Mouse (Mus musculus): Measurements from ENCODE around the gene Rtn2. TPM values are rescaled to one million over a fixed set of nuclear protein-coding genes. Genes with fewer than 3 reads are reported as not detected.
A peak's percentile ranks its signal among the peaks of the same experiment; 100 is the strongest.

Rtn2 gene
- polyA plus RNA-seq, 1 experiment from 2014 or later, result 39.2 TPM

GRCm38 (mm10) chr7:19246855-19247254 lies 35.6 kb upstream of the Rtn2 start:
- H3K27me3 ChIP-seq, result no peaks in the 10 kb centered on the region
- no peaks in the 10 kb centered on the region for H3K4me1 ChIP-seq
- no peak overlapping the region for H3K4me2 ChIP-seq (replicated peaks)
- H3K36me3 ChIP-seq, result peaks cover 25% of the 10 kb centered on the region; the same call in 1 of the 2 replicates
- no peaks in the 10 kb centered on the region for H3K9me3 ChIP-seq (replicated peaks)
- WGBS, result 97% methylated on average over 1 of the region's 1 CpGs
- no peak overlapping the region for H3K4me3 ChIP-seq (replicated peaks)
- no peak overlapping the region for H3K9ac ChIP-seq
- ATAC-seq (ENCODE audit: insufficient number of reproducible peaks, low FRiP score, low TSS enrichment, low read depth), result no peak
- no peak overlapping the region for H3K27ac ChIP-seq (replicated peaks)

- no peak for ATAC-seq (ENCODE audit: insufficient number of reproducible peaks, low FRiP score, low TSS enrichment, low read depth)
Observed at GRCm38 (mm10) chr7:19247511-19247910, 34.9 kb upstream of the Rtn2 start.

GRCm38 (mm10) chr7:19252078-19252477 lies 30.3 kb upstream of the Rtn2 start:
- no peak overlapping the region for H3K27ac ChIP-seq (replicated peaks)
- no peak overlapping the region for H3K9ac ChIP-seq
- H3K27me3 ChIP-seq, result no peaks in the 10 kb centered on the region
- 80% methylated on average over 4 of the region's 4 CpGs for WGBS
- H3K4me3 ChIP-seq (replicated peaks), result no peak overlapping the region
- peaks cover 6% of the 10 kb centered on the region; the same call in 1 of the 2 replicates for H3K4me1 ChIP-seq
- H3K36me3 ChIP-seq, result peaks cover 22% of the 10 kb centered on the region
- ATAC-seq (ENCODE audit: insufficient number of reproducible peaks, low FRiP score, low TSS enrichment, low read depth), result no peak
- H3K9me3 ChIP-seq (replicated peaks), result no peaks in the 10 kb centered on the region
- no peak overlapping the region for H3K4me2 ChIP-seq (replicated peaks)

More at GRCm38 (mm10) chr7:19247511-19247910, 34.9 kb upstream of the Rtn2 start:
- Histone ChIP-seq H3K9me3 (replicated peaks) (no peaks in the 10 kb centered on the region), H3K27ac (replicated peaks) (no peak overlapping the region), H3K27me3 (no peaks in the 10 kb centered on the region), H3K4me3 (replicated peaks) (no peak overlapping the region), H3K9ac (no peak overlapping the region), H3K4me2 (replicated peaks) (no peak overlapping the region), H3K4me1 (no peaks in the 10 kb centered on the region), H3K36me3 (peaks cover 25% of the 10 kb centered on the region; the same call in 1 of the 2 replicates)
- 96% methylated on average over 2 of the region's 2 CpGs for WGBS

GRCm38 (mm10) chr7:19253437-19253836 lies 29.0 kb upstream of the Rtn2 start:
- Histone ChIP-seq H3K9me3 (replicated peaks) (no peaks in the 10 kb centered on the region), H3K4me1 (peaks cover 12% of the 10 kb centered on the region; the same call in 1 of the 2 replicates), H3K36me3 (peaks cover 28% of the 10 kb centered on the region), H3K9ac (no peak overlapping the region), H3K27me3 (no peaks in the 10 kb centered on the region), H3K4me3 (replicated peaks) (no peak overlapping the region), H3K27ac (replicated peaks) (no peak overlapping the region), H3K4me2 (replicated peaks) (no peak overlapping the region)
- WGBS, result 61% methylated on average over 5 of the region's 5 CpGs
- no peak for ATAC-seq (ENCODE audit: insufficient number of reproducible peaks, low FRiP score, low TSS enrichment, low read depth)

GRCm38 (mm10) chr7:19255395-19255794 lies 27.0 kb upstream of the Rtn2 start:
- H3K27me3 ChIP-seq, result no peaks in the 10 kb centered on the region
- H3K36me3 ChIP-seq, result peaks cover 47% of the 10 kb centered on the region
- ATAC-seq (ENCODE audit: insufficient number of reproducible peaks, low FRiP score, low TSS enrichment, low read depth), result no peak
- H3K9me3 ChIP-seq (replicated peaks), result no peaks in the 10 kb centered on the region
- no peak overlapping the region for H3K4me3 ChIP-seq (replicated peaks)
- WGBS, result 87% methylated on average over 17 of the region's 17 CpGs
- H3K9ac ChIP-seq, result no peak overlapping the region
- H3K27ac ChIP-seq (replicated peaks), result no peak overlapping the region
- no peak overlapping the region for H3K4me2 ChIP-seq (replicated peaks)
- H3K4me1 ChIP-seq, result peaks cover 12% of the 10 kb centered on the region; the same call in 1 of the 2 replicates

GRCm38 (mm10) chr7:19256567-19256966 lies 25.9 kb upstream of the Rtn2 start:
- Histone ChIP-seq H3K27me3 (no peaks in the 10 kb centered on the region), H3K4me3 (replicated peaks) (no peak overlapping the region), H3K9me3 (replicated peaks) (no peaks in the 10 kb centered on the region), H3K9ac (no peak overlapping the region), H3K4me2 (replicated peaks) (no peak overlapping the region), H3K27ac (replicated peaks) (no peak overlapping the region; the same call in 1 of the 2 replicates), H3K4me1 (peaks cover 12% of the 10 kb centered on the region; the same call in 1 of the 2 replicates), H3K36me3 (peaks cover 58% of the 10 kb centered on the region)
- WGBS, result 68% methylated on average over 7 of the region's 7 CpGs
- no peak for ATAC-seq (ENCODE audit: insufficient number of reproducible peaks, low FRiP score, low TSS enrichment, low read depth)

- Histone ChIP-seq H3K4me3 (replicated peaks) (no peak overlapping the region), H3K36me3 (peaks cover 67% of the 10 kb centered on the region), H3K9me3 (replicated peaks) (no peaks in the 10 kb centered on the region), H3K27ac (replicated peaks) (peak overlapping the region; percentile 44; the same call in 1 of the 2 replicates), H3K4me1 (peaks cover 12% of the 10 kb centered on the region; the same call in 1 of the 2 replicates), H3K9ac (no peak overlapping the region), H3K27me3 (no peaks in the 10 kb centered on the region), H3K4me2 (replicated peaks) (no peak overlapping the region)
- ATAC-seq (ENCODE audit: insufficient number of reproducible peaks, low FRiP score, low TSS enrichment, low read depth), result peak; percentile 69; the same call in 1 of the 2 replicates
- 38% methylated on average over 11 of the region's 11 CpGs for WGBS
Observed at GRCm38 (mm10) chr7:19257390-19258022, 24.9 kb upstream of the Rtn2 start.

GRCm38 (mm10) chr7:19258336-19258735 lies 24.1 kb upstream of the Rtn2 start:
- Histone ChIP-seq H3K9ac (no peak overlapping the region), H3K36me3 (peaks cover 75% of the 10 kb centered on the region), H3K27ac (replicated peaks) (no peak overlapping the region), H3K9me3 (replicated peaks) (no peaks in the 10 kb centered on the region), H3K4me2 (replicated peaks) (no peak overlapping the region), H3K4me1 (peaks cover 12% of the 10 kb centered on the region; the same call in 1 of the 2 replicates), H3K4me3 (replicated peaks) (no peak overlapping the region), H3K27me3 (no peaks in the 10 kb centered on the region)
- no peak for ATAC-seq (ENCODE audit: insufficient number of reproducible peaks, low FRiP score, low TSS enrichment, low read depth)
- 71% methylated on average over 3 of the region's 3 CpGs for WGBS

- Histone ChIP-seq H3K36me3 (peaks cover 46% of the 10 kb centered on the region), H3K27me3 (no peaks in the 10 kb centered on the region), H3K27ac (replicated peaks) (no peak overlapping the region), H3K9me3 (replicated peaks) (no peaks in the 10 kb centered on the region), H3K4me2 (replicated peaks) (no peak overlapping the region), H3K4me1 (peaks cover 34% of the 10 kb centered on the region), H3K9ac (no peak overlapping the region), H3K4me3 (replicated peaks) (no peak overlapping the region)
- 83% methylated on average over 7 of the region's 7 CpGs for WGBS
- no peak for ATAC-seq (ENCODE audit: insufficient number of reproducible peaks, low FRiP score, low TSS enrichment, low read depth)
Observed at GRCm38 (mm10) chr7:19265147-19265546, 17.3 kb upstream of the Rtn2 start.

- H3K27ac ChIP-seq (replicated peaks), result no peak overlapping the region
- peaks cover 42% of the 10 kb centered on the region for H3K4me1 ChIP-seq
- no peak overlapping the region for H3K9ac ChIP-seq
- H3K4me3 ChIP-seq (replicated peaks), result no peak overlapping the region
- H3K27me3 ChIP-seq, result no peaks in the 10 kb centered on the region
- H3K9me3 ChIP-seq (replicated peaks), result no peaks in the 10 kb centered on the region
- ATAC-seq (ENCODE audit: insufficient number of reproducible peaks, low FRiP score, low TSS enrichment, low read depth), result no peak
- WGBS, result 77% methylated on average over 10 of the region's 10 CpGs
- no peak overlapping the region for H3K4me2 ChIP-seq (replicated peaks)
- H3K36me3 ChIP-seq, result peaks cover 36% of the 10 kb centered on the region
Observed at GRCm38 (mm10) chr7:19265928-19266822, 16.2 kb upstream of the Rtn2 start.

- no peaks in the 10 kb centered on the region for H3K27me3 ChIP-seq
- no peak overlapping the region for H3K27ac ChIP-seq (replicated peaks)
- H3K9me3 ChIP-seq (replicated peaks), result no peaks in the 10 kb centered on the region
- 70% methylated on average over 10 of the region's 10 CpGs for WGBS
- H3K4me3 ChIP-seq (replicated peaks), result no peak overlapping the region
- ATAC-seq (ENCODE audit: insufficient number of reproducible peaks, low FRiP score, low TSS enrichment, low read depth), result no peak
- H3K36me3 ChIP-seq, result peaks cover 28% of the 10 kb centered on the region
- no peak overlapping the region for H3K9ac ChIP-seq
- H3K4me2 ChIP-seq (replicated peaks), result no peak overlapping the region
- peaks cover 42% of the 10 kb centered on the region for H3K4me1 ChIP-seq
Observed at GRCm38 (mm10) chr7:19267051-19267450, 15.4 kb upstream of the Rtn2 start.
